22 mouse cellular contexts compared by ENCODE assay signal in genomic region chr6:16086952-16087537, GRCm38 (mm10).
DNase-seq lines count a peak whose midpoint lies in the region; ATAC-seq and TF ChIP-seq lines count a peak whose summit lies in the region.
"Had no signal": no experiment of that assay in that cellular context is flagged by ENCODE, and none has a peak within 500 bp of the region (broad histone marks: within the 10 kb centered on the region; RNA-seq: fewer than 3 reads in every experiment).

No protein-coding gene starts in this region.

- WGBS in limb, embryonic 13.5 days = 66% methylated on average over 7 of the region's 7 CpGs
- 95% methylated on average over 7 of the region's 7 CpGs for WGBS in limb, embryonic 10.5 days
- 50% methylated on average over 7 of the region's 7 CpGs for WGBS in limb, embryonic 14.5 days
- WGBS in forebrain, embryonic 12.5 days = 97% methylated on average over 7 of the region's 7 CpGs

- H3K4me1 ChIP-seq in limb, embryonic 13.5 days = 0 out of 2 replicates have a peak, but pooled peaks cover 6% of the 10 kb centered on the region
- H3K4me1 ChIP-seq in limb, embryonic 10.5 days = no peaks in the 10 kb centered on the region
- peaks cover 5% of the 10 kb centered on the region; the same call in 1 of the 2 replicates for H3K4me1 ChIP-seq in limb, embryonic 14.5 days (ENCODE audit: control insufficient read depth, insufficient read depth, low read length)
- H3K4me1 ChIP-seq in forebrain, embryonic 12.5 days = no peaks in the 10 kb centered on the region
- H3K4me1 ChIP-seq: embryonic facial prominence, embryonic 12.5 days; embryonic facial prominence, embryonic 15.5 days; forebrain, embryonic 10.5 days; forebrain, embryonic 13.5 days; forebrain, embryonic 15.5 days had no signal

- ATAC-seq in limb, embryonic 13.5 days (ENCODE audit: low FRiP score, low read depth) = peak; percentile 80
- ATAC-seq in limb, embryonic 14.5 days (ENCODE audit: low FRiP score, low read depth) = peak; percentile 78
- ATAC-seq in forebrain, embryonic 12.5 days (ENCODE audit: low FRiP score) = no peak
- ATAC-seq: forebrain, embryonic 13.5 days; forebrain, embryonic 15.5 days; forebrain, postnatal 0 days had no signal

- no peak overlapping the region for H3K4me3 ChIP-seq in limb, embryonic 13.5 days
- H3K4me3 ChIP-seq in limb, embryonic 10.5 days = no peak overlapping the region
- H3K4me3 ChIP-seq in limb, embryonic 14.5 days (replicated peaks; ENCODE audit: low read length) = no peak overlapping the region
- no peak overlapping the region for H3K4me3 ChIP-seq in forebrain, embryonic 12.5 days (replicated peaks)
- H3K4me3 ChIP-seq: embryonic facial prominence, embryonic 12.5 days; embryonic facial prominence, embryonic 15.5 days; erythroblast, embryonic 14.5 days; forebrain, embryonic 10.5 days; forebrain, embryonic 13.5 days; forebrain, embryonic 15.5 days had no signal

- no peak overlapping the region for H3K27ac ChIP-seq in limb, embryonic 13.5 days
- H3K27ac ChIP-seq in limb, embryonic 10.5 days = no peak overlapping the region
- no peak overlapping the region for H3K27ac ChIP-seq in limb, embryonic 14.5 days (replicated peaks; ENCODE audit: low read depth, low read length)
- no peak overlapping the region for H3K27ac ChIP-seq in forebrain, embryonic 12.5 days
- H3K27ac ChIP-seq: embryonic facial prominence, embryonic 12.5 days; embryonic facial prominence, embryonic 15.5 days; forebrain, embryonic 10.5 days; forebrain, embryonic 13.5 days; forebrain, embryonic 15.5 days had no signal

- no peaks in the 10 kb centered on the region for H3K36me3 ChIP-seq in limb, embryonic 13.5 days
- H3K36me3 ChIP-seq in limb, embryonic 10.5 days = no peaks in the 10 kb centered on the region
- no peaks in the 10 kb centered on the region for H3K36me3 ChIP-seq in limb, embryonic 14.5 days (ENCODE audit: control insufficient read depth, insufficient read depth, low read length)
- no peaks in the 10 kb centered on the region for H3K36me3 ChIP-seq in forebrain, embryonic 12.5 days (replicated peaks)
- H3K36me3 ChIP-seq: embryonic facial prominence, embryonic 12.5 days; embryonic facial prominence, embryonic 15.5 days; forebrain, embryonic 10.5 days; forebrain, embryonic 15.5 days had no signal

- no peaks in the 10 kb centered on the region for H3K27me3 ChIP-seq in limb, embryonic 13.5 days
- no peaks in the 10 kb centered on the region for H3K27me3 ChIP-seq in limb, embryonic 10.5 days (ENCODE audit: low read depth, poor library complexity, severe bottlenecking)
- no peaks in the 10 kb centered on the region for H3K27me3 ChIP-seq in limb, embryonic 14.5 days (ENCODE audit: control insufficient read depth, insufficient read depth, low read length)
- no peaks in the 10 kb centered on the region for H3K27me3 ChIP-seq in forebrain, embryonic 12.5 days
- H3K27me3 ChIP-seq: embryonic facial prominence, embryonic 12.5 days; embryonic facial prominence, embryonic 15.5 days; forebrain, embryonic 13.5 days; forebrain, embryonic 15.5 days had no signal

- H3K9me3 ChIP-seq in limb, embryonic 13.5 days = no peaks in the 10 kb centered on the region
- no peaks in the 10 kb centered on the region for H3K9me3 ChIP-seq in limb, embryonic 10.5 days (replicated peaks)
- H3K9me3 ChIP-seq in limb, embryonic 14.5 days (ENCODE audit: control insufficient read depth, low read length) = no peaks in the 10 kb centered on the region
- no peaks in the 10 kb centered on the region for H3K9me3 ChIP-seq in forebrain, embryonic 12.5 days
- H3K9me3 ChIP-seq: embryonic facial prominence, embryonic 12.5 days; embryonic facial prominence, embryonic 15.5 days; forebrain, embryonic 10.5 days; forebrain, embryonic 13.5 days; forebrain, embryonic 15.5 days had no signal

- no peak overlapping the region for H3K4me2 ChIP-seq in limb, embryonic 13.5 days (replicated peaks)
- no peak overlapping the region for H3K4me2 ChIP-seq in limb, embryonic 14.5 days (replicated peaks; ENCODE audit: low read depth, low read length, severe bottlenecking)
- H3K4me2 ChIP-seq in forebrain, embryonic 12.5 days = no peak overlapping the region
- H3K4me2 ChIP-seq: embryonic facial prominence, embryonic 12.5 days; embryonic facial prominence, embryonic 15.5 days; forebrain, embryonic 13.5 days; forebrain, embryonic 15.5 days had no signal

- H3K9ac ChIP-seq in limb, embryonic 13.5 days = no peak overlapping the region
- H3K9ac ChIP-seq in limb, embryonic 14.5 days (ENCODE audit: low read depth, low read length, severe bottlenecking) = no peak overlapping the region
- no peak overlapping the region for H3K9ac ChIP-seq in forebrain, embryonic 12.5 days
- H3K9ac ChIP-seq: embryonic facial prominence, embryonic 12.5 days; embryonic facial prominence, embryonic 15.5 days; forebrain, embryonic 13.5 days; forebrain, embryonic 15.5 days; forebrain, postnatal 0 days had no signal

- no peak for TF ChIP-seq POLR2A in limb, embryonic 14.5 days (IDR thresholded peaks at IDR 0.05; ENCODE audit: borderline replicate concordance, extremely low read depth, insufficient read depth, insufficient read length)

- DNase-seq in limb, embryonic 10.5 days (ENCODE audit: low spot score) = no peak
- DNase-seq in brain, adult 2 months (ENCODE audit: low read depth, low spot score) = peak; percentile 2
- DNase-seq in limb, embryonic 14.5 days (ENCODE audit: low spot score) = peak; percentile 68
- no peak for DNase-seq in cerebellum, adult 11 months
- DNase-seq: adrenal gland, adult 2 months; adrenal gland, postnatal 10 days; adrenal gland, postnatal 25 days; cerebellum, adult 18-20 months; cerebellum, adult 8-10 months; cerebellum, adult 9-11 months; cerebellum, postnatal 14 days; cerebellum, postnatal 36 days; embryo, embryonic 11 days; forebrain, postnatal 0 days had no signal

Comparison
In these comparisons a context has a peak if more than half of its experiments do, and no peak if none do; other contexts are left out.
1. DNase-seq: peak in brain, adult 2 months (single experiment) and limb, embryonic 14.5 days (single experiment); none in limb, embryonic 10.5 days (single experiment) and cerebellum, adult 11 months (single experiment).